Mouse (Mus musculus): Measurements from ENCODE around the gene Ms4a8a. TPM values are rescaled to one million over a fixed set of nuclear protein-coding genes. Genes with fewer than 3 reads are reported as not detected.
"Not testable (repeated sequence)": the region's sequence is repeated elsewhere in the genome, so short reads cannot be mapped to it uniquely, and the experiment has no call there.

The Ms4a8a gene
- polyA plus RNA-seq, 1 experiment = not detected

- Histone ChIP-seq H3K4me3 (ENCODE audit: insufficient read depth, poor library complexity, severe bottlenecking) (no peak overlapping the region), H3ac (ENCODE audit: control insufficient read depth, insufficient read length, low read depth) (no peak overlapping the region), H3K27me3 (ENCODE audit: control insufficient read depth, insufficient read depth, insufficient read length) (no peaks in the 10 kb centered on the region), H3K79me2 (ENCODE audit: control insufficient read depth, insufficient read depth) (no peaks in the 10 kb centered on the region), H3K79me3 (ENCODE audit: low read depth) (no peaks in the 10 kb centered on the region), H3K36me3 (ENCODE audit: control insufficient read depth, insufficient read depth) (no peaks in the 10 kb centered on the region)
- TF ChIP-seq USF1 (IDR thresholded peaks at IDR 0.05; ENCODE audit: low read depth) (no peak), MYOD1 (IDR thresholded peaks at IDR 0.05; ENCODE audit: control insufficient read depth, insufficient read length, low read depth) (no peak), CTCF (IDR thresholded peaks at IDR 0.05; ENCODE audit: control insufficient read depth, insufficient read depth, insufficient read length) (no peak), MYOG (IDR thresholded peaks at IDR 0.05; ENCODE audit: control insufficient read depth, extremely low read depth, insufficient read length) (no peak), CEBPB (IDR thresholded peaks at IDR 0.05; ENCODE audit: low read depth) (no peak), MAX (IDR thresholded peaks at IDR 0.05) (no peak), FOSL1 (IDR thresholded peaks at IDR 0.05; ENCODE audit: insufficient read depth, low read length, poor library complexity, severe bottlenecking) (no peak)
Measured at GRCm38 (mm10) chr19:11098401-11098800, 17.5 kb upstream of the Ms4a8a start.

DNA sequence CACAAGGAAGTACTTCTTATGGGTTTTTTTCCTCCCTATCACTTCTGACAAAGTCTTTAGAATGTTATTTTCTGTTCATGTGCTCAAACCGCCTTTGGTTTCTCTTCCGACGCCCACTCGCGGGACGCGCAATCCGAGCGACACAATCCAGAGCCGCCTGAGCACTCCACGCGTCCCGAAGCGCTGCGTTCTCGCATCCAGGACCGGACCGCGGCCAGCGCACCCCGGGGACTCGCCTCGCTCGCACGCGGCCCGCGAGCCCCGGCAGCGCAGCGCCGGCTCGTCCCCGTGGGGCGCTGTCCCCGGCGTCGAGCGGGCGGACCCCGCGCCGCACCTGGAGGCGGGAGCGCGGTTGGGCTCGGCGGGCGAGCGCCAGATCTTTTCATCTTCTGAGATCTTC is 11.2 kb upstream of the Ms4a8a start:
- not testable (repeated sequence) for H3K27me3 ChIP-seq (ENCODE audit: control insufficient read depth, insufficient read depth, insufficient read length); H3K4me3 ChIP-seq (ENCODE audit: insufficient read depth, poor library complexity, severe bottlenecking); H3K36me3 ChIP-seq (ENCODE audit: control insufficient read depth, insufficient read depth); H3K79me3 ChIP-seq (ENCODE audit: low read depth); H3K79me2 ChIP-seq (ENCODE audit: control insufficient read depth, insufficient read depth); H3ac ChIP-seq (ENCODE audit: control insufficient read depth, insufficient read length, low read depth)

- TF ChIP-seq MAX (IDR thresholded peaks at IDR 0.05) = no peak
- no peak for TF ChIP-seq USF1 (IDR thresholded peaks at IDR 0.05; ENCODE audit: low read depth)
- TF ChIP-seq MYOD1 (IDR thresholded peaks at IDR 0.05; ENCODE audit: control insufficient read depth, insufficient read length, low read depth) = no peak
- no peak for TF ChIP-seq CEBPB (IDR thresholded peaks at IDR 0.05; ENCODE audit: low read depth)
- TF ChIP-seq MYOG (IDR thresholded peaks at IDR 0.05; ENCODE audit: control insufficient read depth, extremely low read depth, insufficient read length) = no peak
- TF ChIP-seq CTCF (IDR thresholded peaks at IDR 0.05; ENCODE audit: control insufficient read depth, insufficient read depth, insufficient read length) = no peak
- no peak for TF ChIP-seq FOSL1 (IDR thresholded peaks at IDR 0.05; ENCODE audit: insufficient read depth, low read length, poor library complexity, severe bottlenecking)
- Histone ChIP-seq H3K36me3 (ENCODE audit: control insufficient read depth, insufficient read depth) (no peaks in the 10 kb centered on the region), H3K79me2 (ENCODE audit: control insufficient read depth, insufficient read depth) (no peaks in the 10 kb centered on the region), H3K4me3 (ENCODE audit: insufficient read depth, poor library complexity, severe bottlenecking) (no peak overlapping the region), H3ac (ENCODE audit: control insufficient read depth, insufficient read length, low read depth) (no peak overlapping the region), H3K27me3 (ENCODE audit: control insufficient read depth, insufficient read depth, insufficient read length) (no peaks in the 10 kb centered on the region), H3K79me3 (ENCODE audit: low read depth) (no peaks in the 10 kb centered on the region)
Measured at GRCm38 (mm10) chr19:11070364-11070763, 10.5 kb downstream of the Ms4a8a start.

- H3ac ChIP-seq (ENCODE audit: control insufficient read depth, insufficient read length, low read depth) = no peak overlapping the region
- no peaks in the 10 kb centered on the region for H3K79me2 ChIP-seq (ENCODE audit: control insufficient read depth, insufficient read depth)
- no peaks in the 10 kb centered on the region for H3K27me3 ChIP-seq (ENCODE audit: control insufficient read depth, insufficient read depth, insufficient read length)
- no peaks in the 10 kb centered on the region for H3K79me3 ChIP-seq (ENCODE audit: low read depth)
- TF ChIP-seq CEBPB (IDR thresholded peaks at IDR 0.05; ENCODE audit: low read depth) (no peak), MYOG (IDR thresholded peaks at IDR 0.05; ENCODE audit: control insufficient read depth, extremely low read depth, insufficient read length) (no peak), FOSL1 (IDR thresholded peaks at IDR 0.05; ENCODE audit: insufficient read depth, low read length, poor library complexity, severe bottlenecking) (no peak)
- H3K36me3 ChIP-seq (ENCODE audit: control insufficient read depth, insufficient read depth) = no peaks in the 10 kb centered on the region
- H3K4me3 ChIP-seq (ENCODE audit: insufficient read depth, poor library complexity, severe bottlenecking) = no peak overlapping the region
Measured at GRCm38 (mm10) chr19:11065202-11065875, 15.6 kb downstream of the Ms4a8a start.

DNA sequence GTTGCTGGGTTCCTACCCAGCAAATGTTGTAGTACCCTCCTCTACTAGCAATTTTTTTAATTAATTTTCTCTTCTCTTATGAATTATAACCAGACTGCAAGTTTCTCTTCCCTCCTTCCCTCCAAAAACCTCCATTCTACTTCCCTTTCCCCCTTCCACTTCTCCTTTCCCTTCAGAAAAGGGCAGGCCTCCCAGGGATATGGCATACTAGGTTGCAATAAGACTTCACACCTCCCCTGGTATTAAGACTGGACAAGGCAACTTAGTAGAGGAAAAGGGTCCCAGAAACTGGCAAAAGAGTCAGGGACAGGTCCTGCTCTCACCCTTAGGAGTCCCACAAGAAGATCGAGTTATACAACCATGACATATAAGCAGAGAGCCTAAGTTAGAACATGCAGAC is 20.0 kb downstream of the Ms4a8a start:
- Histone ChIP-seq H3K79me2 (ENCODE audit: control insufficient read depth, insufficient read depth) (no peaks in the 10 kb centered on the region), H3K4me3 (ENCODE audit: insufficient read depth, poor library complexity, severe bottlenecking) (no peak overlapping the region), H3K36me3 (ENCODE audit: control insufficient read depth, insufficient read depth) (no peaks in the 10 kb centered on the region), H3K79me3 (ENCODE audit: low read depth) (no peaks in the 10 kb centered on the region), H3K27me3 (ENCODE audit: control insufficient read depth, insufficient read depth, insufficient read length) (no peaks in the 10 kb centered on the region), H3ac (ENCODE audit: control insufficient read depth, insufficient read length, low read depth) (no peak overlapping the region)
- TF ChIP-seq FOSL1 (IDR thresholded peaks at IDR 0.05; ENCODE audit: insufficient read depth, low read length, poor library complexity, severe bottlenecking) = no peak
- TF ChIP-seq MAX (IDR thresholded peaks at IDR 0.05) = no peak
- TF ChIP-seq MYOG (IDR thresholded peaks at IDR 0.05; ENCODE audit: control insufficient read depth, extremely low read depth, insufficient read length) = no peak

GRCm38 (mm10) chr19:11059967-11060366 is 20.9 kb downstream of the Ms4a8a start:
- no peaks in the 10 kb centered on the region for H3K79me2 ChIP-seq (ENCODE audit: control insufficient read depth, insufficient read depth)
- H3K27me3 ChIP-seq (ENCODE audit: control insufficient read depth, insufficient read depth, insufficient read length) = no peaks in the 10 kb centered on the region
- H3K36me3 ChIP-seq (ENCODE audit: control insufficient read depth, insufficient read depth) = no peaks in the 10 kb centered on the region
- H3K4me3 ChIP-seq (ENCODE audit: insufficient read depth, poor library complexity, severe bottlenecking) = no peak overlapping the region
- H3K79me3 ChIP-seq (ENCODE audit: low read depth) = no peaks in the 10 kb centered on the region
- no peak overlapping the region for H3ac ChIP-seq (ENCODE audit: control insufficient read depth, insufficient read length, low read depth)
- TF ChIP-seq MYOD1 (IDR thresholded peaks at IDR 0.05; ENCODE audit: control insufficient read depth, insufficient read length, low read depth) (no peak), MYOG (IDR thresholded peaks at IDR 0.05; ENCODE audit: control insufficient read depth, extremely low read depth, insufficient read length) (no peak), MAX (IDR thresholded peaks at IDR 0.05) (no peak), FOSL1 (IDR thresholded peaks at IDR 0.05; ENCODE audit: insufficient read depth, low read length, poor library complexity, severe bottlenecking) (no peak), CTCF (IDR thresholded peaks at IDR 0.05; ENCODE audit: control insufficient read depth, insufficient read depth, insufficient read length) (no peak), CEBPB (IDR thresholded peaks at IDR 0.05; ENCODE audit: low read depth) (no peak), USF1 (IDR thresholded peaks at IDR 0.05; ENCODE audit: low read depth) (no peak)

DNA sequence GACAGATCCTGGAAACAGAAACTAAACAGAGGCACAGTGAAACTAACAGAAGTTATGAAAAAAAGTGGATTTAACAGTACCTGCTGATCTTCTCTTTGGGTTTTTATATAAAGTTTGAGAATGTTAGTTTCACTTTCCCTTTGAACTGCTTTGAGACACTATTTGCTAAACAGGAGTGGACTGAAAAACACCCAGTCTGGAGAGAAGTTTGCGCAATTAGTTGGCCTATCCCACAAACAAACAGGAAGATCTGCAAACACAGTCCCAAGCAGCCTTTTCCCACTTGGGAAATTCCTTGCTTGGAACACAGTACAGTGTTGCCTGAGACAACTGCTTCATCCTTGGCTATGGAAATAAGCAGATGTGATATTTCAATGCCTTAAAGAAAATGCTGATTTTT is 25.2 kb downstream of the Ms4a8a start:
- H3ac ChIP-seq (ENCODE audit: control insufficient read depth, insufficient read length, low read depth); H3K36me3 ChIP-seq (ENCODE audit: control insufficient read depth, insufficient read depth); H3K79me3 ChIP-seq (ENCODE audit: low read depth); H3K4me3 ChIP-seq (ENCODE audit: insufficient read depth, poor library complexity, severe bottlenecking); H3K27me3 ChIP-seq (ENCODE audit: control insufficient read depth, insufficient read depth, insufficient read length); H3K79me2 ChIP-seq (ENCODE audit: control insufficient read depth, insufficient read depth): not testable (repeated sequence)
